Mouse (Mus musculus): ENCODE measurements around the gene Smg7. TPM values are rescaled to one million over a fixed set of nuclear protein-coding genes. Genes with fewer than 3 reads are reported as not detected.
A peak's percentile ranks its signal among the peaks of the same experiment; 100 is the strongest.
"Not testable (repeated sequence)": the region's sequence is repeated elsewhere in the genome, so short reads cannot be mapped to it uniquely, and the experiment has no call there.

Gene Smg7
- polyA plus RNA-seq, 1 experiment from 2014 or later: 49.4 TPM

GRCm38 (mm10) chr1:152913483-152914460, 11.3 kb upstream of the Smg7 start:
- no peak overlapping the region for H3K27ac ChIP-seq (ENCODE audit: low read depth, low read length)
- no peaks in the 10 kb centered on the region for H3K36me3 ChIP-seq (ENCODE audit: control insufficient read depth, insufficient read depth, low read length)
- H3K27me3 ChIP-seq (ENCODE audit: control insufficient read depth, insufficient read depth, low read length): no peaks in the 10 kb centered on the region
- H3K4me2 ChIP-seq (replicated peaks; ENCODE audit: low read depth, low read length): no peak overlapping the region
- no peaks in the 10 kb centered on the region for H3K9me3 ChIP-seq (ENCODE audit: control insufficient read depth, low read length)
- ATAC-seq (ENCODE audit: low FRiP score) (no peak), DNase-seq (ENCODE audit: low spot score) (no peak)
- no peak overlapping the region for H3K4me3 ChIP-seq (ENCODE audit: low read depth, low read length)
- no peaks in the 10 kb centered on the region for H3K4me1 ChIP-seq (replicated peaks; ENCODE audit: control insufficient read depth, insufficient read depth, low read length)
- WGBS: 86% methylated on average over 6 of the region's 6 CpGs
- H3K9ac ChIP-seq (ENCODE audit: low read depth, low read length): no peak overlapping the region

DNA sequence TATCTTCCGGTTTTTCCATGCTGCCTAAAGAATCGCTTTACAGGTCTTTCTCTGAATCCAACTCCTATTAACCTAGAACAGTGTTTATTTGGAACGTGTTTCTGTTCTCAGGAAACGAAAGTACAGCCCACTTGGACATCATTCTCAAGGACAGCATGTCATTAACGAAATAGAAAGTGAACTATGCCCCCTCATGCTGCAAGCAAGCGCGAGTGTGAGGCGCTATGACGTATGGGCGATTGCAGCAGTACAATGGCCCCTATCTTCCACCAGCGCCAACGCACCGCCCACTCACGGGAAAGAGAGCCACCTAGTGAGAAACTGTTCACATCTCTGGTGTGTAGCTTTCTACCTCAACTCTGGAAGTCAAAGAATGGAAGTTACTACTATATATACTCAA, 2.0 kb upstream of the Smg7 start:
- WGBS: under 1% methylated on average over 14 of the region's 14 CpGs
- Histone ChIP-seq H3K9me3 (ENCODE audit: control insufficient read depth, low read length) (no peaks in the 10 kb centered on the region), H3K4me1 (replicated peaks; ENCODE audit: control insufficient read depth, insufficient read depth, low read length) (no peaks in the 10 kb centered on the region), H3K4me2 (replicated peaks; ENCODE audit: low read depth, low read length) (peak overlapping the region; percentile 63), H3K27ac (ENCODE audit: low read depth, low read length) (0 out of 2 replicates have a peak overlapping the region, but pooled peaks have one; percentile 4), H3K36me3 (ENCODE audit: control insufficient read depth, insufficient read depth, low read length) (no peaks in the 10 kb centered on the region), H3K9ac (ENCODE audit: low read depth, low read length) (peak overlapping the region; percentile 33; the same call in 1 of the 2 replicates), H3K27me3 (ENCODE audit: control insufficient read depth, insufficient read depth, low read length) (no peaks in the 10 kb centered on the region), H3K4me3 (ENCODE audit: low read depth, low read length) (peak overlapping the region; percentile 25)
- peak; percentile 82 for DNase-seq (ENCODE audit: low spot score)
- ATAC-seq (ENCODE audit: low FRiP score): peak; percentile 33

DNA sequence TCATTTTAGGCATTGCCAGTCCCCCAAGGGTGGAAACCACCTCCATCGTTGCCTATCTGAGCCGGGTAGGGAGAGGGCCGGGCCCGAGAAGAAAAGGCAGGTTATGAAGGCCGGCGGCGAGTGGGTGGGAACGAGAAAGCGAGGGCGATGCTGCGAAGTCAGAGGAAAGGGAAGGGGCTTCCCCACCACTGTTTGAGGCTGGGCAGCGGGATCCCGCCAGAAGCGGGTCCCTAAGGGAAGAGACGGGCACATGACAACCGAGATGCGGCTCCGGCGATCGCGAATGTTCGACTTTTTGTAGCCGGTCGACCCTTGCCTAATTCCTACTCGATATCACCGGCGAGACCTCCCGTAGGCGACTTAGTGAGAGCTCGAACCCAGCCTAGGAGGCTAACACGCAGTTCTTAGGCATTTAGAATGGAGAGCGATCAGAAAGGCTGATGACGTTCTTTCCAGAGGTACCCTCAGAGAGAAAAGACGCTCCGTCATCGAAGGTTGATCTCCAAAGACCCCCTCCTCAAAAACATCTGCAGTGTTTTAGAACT, 1.2 kb upstream of the Smg7 start:
- WGBS: under 1% methylated on average over 36 of the region's 36 CpGs
- peak overlapping the region; percentile 98 for H3K27ac ChIP-seq (ENCODE audit: low read depth, low read length)
- peak overlapping the region; percentile 82 for H3K4me3 ChIP-seq (ENCODE audit: low read depth, low read length)
- ATAC-seq (ENCODE audit: low FRiP score): peak; percentile 36
- H3K4me2 ChIP-seq (replicated peaks; ENCODE audit: low read depth, low read length): peak overlapping the region; percentile 63
- H3K27me3 ChIP-seq (ENCODE audit: control insufficient read depth, insufficient read depth, low read length): no peaks in the 10 kb centered on the region
- no peaks in the 10 kb centered on the region for H3K36me3 ChIP-seq (ENCODE audit: control insufficient read depth, insufficient read depth, low read length)
- peak overlapping the region; percentile 28 for H3K9ac ChIP-seq (ENCODE audit: low read depth, low read length)
- peak; percentile 65 for DNase-seq (ENCODE audit: low spot score)
- H3K4me1 ChIP-seq (replicated peaks; ENCODE audit: control insufficient read depth, insufficient read depth, low read length): no peaks in the 10 kb centered on the region
- no peaks in the 10 kb centered on the region for H3K9me3 ChIP-seq (ENCODE audit: control insufficient read depth, low read length)

DNA sequence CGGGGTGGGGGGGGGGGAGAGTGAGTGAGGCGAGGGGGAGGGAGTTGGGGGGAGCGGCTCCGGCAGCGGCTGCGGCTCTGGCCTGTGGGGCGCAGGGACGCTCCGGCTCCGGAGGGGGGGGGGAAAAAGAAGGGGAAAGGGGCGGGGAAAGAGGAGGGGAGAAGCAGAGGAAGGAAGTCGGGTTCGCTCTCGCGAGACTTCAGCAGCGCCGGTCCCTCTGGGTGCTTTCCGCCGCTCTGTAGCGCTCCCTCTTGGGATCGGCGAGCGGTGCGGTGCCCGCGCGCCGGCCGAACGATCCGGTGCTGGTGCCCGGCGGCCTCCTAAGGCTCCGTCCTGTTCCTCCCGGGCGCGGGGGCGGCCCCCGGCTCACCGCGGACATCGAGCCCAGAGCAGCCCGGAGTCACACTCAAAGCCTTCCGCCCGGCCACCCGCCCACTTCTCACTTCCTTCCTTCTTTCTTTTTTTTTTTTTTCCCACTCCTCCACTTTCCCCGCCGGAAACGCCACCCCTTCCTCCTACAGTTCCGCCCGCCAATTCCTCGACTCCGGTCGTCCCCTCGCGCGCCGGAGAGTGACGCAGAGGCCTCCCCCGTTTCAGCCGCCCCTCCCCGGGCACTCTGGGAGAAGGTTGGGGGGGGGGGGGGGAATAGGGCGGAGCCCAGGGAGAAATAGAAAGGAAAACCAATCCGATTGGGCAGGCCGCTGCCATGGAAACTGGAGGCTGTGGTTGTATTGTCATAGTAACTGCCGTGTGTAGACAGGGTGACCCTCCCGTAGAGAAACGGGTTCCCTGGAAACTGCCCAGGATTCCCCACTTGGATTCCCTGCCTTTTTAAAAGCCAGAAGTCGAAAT, 445 bp upstream of the Smg7 start:
- peak overlapping the region; percentile 88 for H3K9ac ChIP-seq (ENCODE audit: low read depth, low read length)
- H3K4me1 ChIP-seq (replicated peaks; ENCODE audit: control insufficient read depth, insufficient read depth, low read length): no peaks in the 10 kb centered on the region
- H3K36me3 ChIP-seq (ENCODE audit: control insufficient read depth, insufficient read depth, low read length): no peaks in the 10 kb centered on the region
- H3K4me2 ChIP-seq (replicated peaks; ENCODE audit: low read depth, low read length): peak overlapping the region; percentile 63
- under 1% methylated on average over 46 of the region's 69 CpGs for WGBS
- H3K4me3 ChIP-seq (ENCODE audit: low read depth, low read length): peak overlapping the region; percentile 82
- H3K27me3 ChIP-seq (ENCODE audit: control insufficient read depth, insufficient read depth, low read length): no peaks in the 10 kb centered on the region
- DNase-seq (ENCODE audit: low spot score) (peak; percentile 96), ATAC-seq (ENCODE audit: low FRiP score) (peak; percentile 90)
- H3K9me3 ChIP-seq (ENCODE audit: control insufficient read depth, low read length): no peaks in the 10 kb centered on the region
- H3K27ac ChIP-seq (ENCODE audit: low read depth, low read length): peak overlapping the region; percentile 98

- DNase-seq (ENCODE audit: low spot score) (no peak), ATAC-seq (ENCODE audit: low FRiP score) (no peak)
- peak overlapping the region; percentile 87 for H3K9ac ChIP-seq (ENCODE audit: low read depth, low read length)
- no peaks in the 10 kb centered on the region for H3K27me3 ChIP-seq (ENCODE audit: control insufficient read depth, insufficient read depth, low read length)
- H3K9me3 ChIP-seq (ENCODE audit: control insufficient read depth, low read length): no peaks in the 10 kb centered on the region
- 6% methylated on average over 6 of the region's 6 CpGs for WGBS
- no peaks in the 10 kb centered on the region for H3K4me1 ChIP-seq (replicated peaks; ENCODE audit: control insufficient read depth, insufficient read depth, low read length)
- no peaks in the 10 kb centered on the region for H3K36me3 ChIP-seq (ENCODE audit: control insufficient read depth, insufficient read depth, low read length)
- peak overlapping the region; percentile 82 for H3K4me3 ChIP-seq (ENCODE audit: low read depth, low read length)
- 0 out of 2 replicates have a peak overlapping the region, but pooled peaks have one; percentile 98 for H3K27ac ChIP-seq (ENCODE audit: low read depth, low read length)
- peak overlapping the region; percentile 63 for H3K4me2 ChIP-seq (replicated peaks; ENCODE audit: low read depth, low read length)
These were observed 1.1 kb downstream of the Smg7 start for GRCm38 (mm10) chr1:152901419-152901764.

GRCm38 (mm10) chr1:152888086-152888485, 14.4 kb downstream of the Smg7 start:
- H3K9ac ChIP-seq (ENCODE audit: low read depth, low read length); H3K4me1 ChIP-seq (replicated peaks; ENCODE audit: control insufficient read depth, insufficient read depth, low read length); ATAC-seq (ENCODE audit: low FRiP score); H3K27ac ChIP-seq (ENCODE audit: low read depth, low read length); H3K27me3 ChIP-seq (ENCODE audit: control insufficient read depth, insufficient read depth, low read length); H3K36me3 ChIP-seq (ENCODE audit: control insufficient read depth, insufficient read depth, low read length); H3K4me3 ChIP-seq (ENCODE audit: low read depth, low read length); DNase-seq (ENCODE audit: low spot score); H3K4me2 ChIP-seq (replicated peaks; ENCODE audit: low read depth, low read length); H3K9me3 ChIP-seq (ENCODE audit: control insufficient read depth, low read length): not testable (repeated sequence)
- 96% methylated on average over 3 of the region's 5 CpGs for WGBS

DNA sequence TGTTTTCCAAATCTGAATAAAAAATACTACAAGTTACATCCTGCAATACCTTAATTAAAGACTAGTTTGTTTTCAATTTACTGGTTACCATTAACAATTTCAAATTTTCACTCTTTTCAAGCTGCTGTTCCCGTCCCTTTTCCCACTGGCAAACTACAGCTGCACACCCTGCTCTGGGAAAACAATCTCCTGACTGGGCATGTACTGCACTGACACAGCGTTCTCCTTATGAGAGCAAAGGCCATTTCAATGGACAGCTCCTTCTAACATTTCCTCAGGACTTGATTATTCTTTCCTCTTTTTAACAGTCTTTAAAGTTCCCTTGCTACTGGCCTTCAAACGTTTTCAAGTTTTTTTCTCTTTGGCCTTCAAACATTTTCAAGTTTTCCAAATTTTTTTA, 31.4 kb downstream of the Smg7 start:
- Histone ChIP-seq H3K9ac (ENCODE audit: low read depth, low read length) (no peak overlapping the region), H3K4me2 (replicated peaks; ENCODE audit: low read depth, low read length) (no peak overlapping the region), H3K27ac (ENCODE audit: low read depth, low read length) (no peak overlapping the region), H3K36me3 (ENCODE audit: control insufficient read depth, insufficient read depth, low read length) (0 out of 2 replicates have a peak, but pooled peaks cover 3% of the 10 kb centered on the region), H3K9me3 (ENCODE audit: control insufficient read depth, low read length) (no peaks in the 10 kb centered on the region), H3K4me1 (replicated peaks; ENCODE audit: control insufficient read depth, insufficient read depth, low read length) (no peaks in the 10 kb centered on the region), H3K4me3 (ENCODE audit: low read depth, low read length) (no peak overlapping the region), H3K27me3 (ENCODE audit: control insufficient read depth, insufficient read depth, low read length) (no peaks in the 10 kb centered on the region)
- WGBS: 83% methylated on average over 3 of the region's 3 CpGs
- DNase-seq (ENCODE audit: low spot score) (no peak), ATAC-seq (ENCODE audit: low FRiP score) (no peak)

GRCm38 (mm10) chr1:152869901-152870300, 32.5 kb downstream of the Smg7 start:
- no peak overlapping the region for H3K27ac ChIP-seq (ENCODE audit: low read depth, low read length)
- no peaks in the 10 kb centered on the region for H3K36me3 ChIP-seq (ENCODE audit: control insufficient read depth, insufficient read depth, low read length)
- H3K9me3 ChIP-seq (ENCODE audit: control insufficient read depth, low read length): no peaks in the 10 kb centered on the region
- H3K9ac ChIP-seq (ENCODE audit: low read depth, low read length): no peak overlapping the region
- H3K4me3 ChIP-seq (ENCODE audit: low read depth, low read length): no peak overlapping the region
- H3K27me3 ChIP-seq (ENCODE audit: control insufficient read depth, insufficient read depth, low read length): no peaks in the 10 kb centered on the region
- DNase-seq (ENCODE audit: low spot score) (no peak), ATAC-seq (ENCODE audit: low FRiP score) (no peak)
- WGBS: 91% methylated on average over 6 of the region's 6 CpGs
- H3K4me2 ChIP-seq (replicated peaks; ENCODE audit: low read depth, low read length): no peak overlapping the region
- no peaks in the 10 kb centered on the region for H3K4me1 ChIP-seq (replicated peaks; ENCODE audit: control insufficient read depth, insufficient read depth, low read length)

Data from hindbrain, embryonic 11.5 days (tissue).